Mouse (Mus musculus) hindbrain, embryonic 16.5 days (tissue): ENCODE measurements around the gene Olfr592. TPM values are rescaled to one million over a fixed set of nuclear protein-coding genes. Genes with fewer than 3 reads are reported as not detected.
"Not testable (repeated sequence)": the region's sequence is repeated elsewhere in the genome, so short reads cannot be mapped to it uniquely, and the experiment has no call there.

Experiments used
- ATAC-seq: fragments of 200-750 bp; cut with Nextera tagmentation; 2 replicates; pipeline ENCODE4 v1.8.0; 2017; ENCODE audit warnings: moderate TSS enrichment, moderate library complexity
- H3K27ac ChIP-seq: fragments of 300-500 bp; sonication (generic); 2 replicates; pipeline ENCODE4 v1.5.1; 2014; ENCODE audit warnings: low read depth, mild to moderate bottlenecking, control low read depth, low read length, moderate library complexity
- H3K27me3 ChIP-seq: fragments of 300-500 bp; sonication (generic); replicated peaks from 2 replicates; pipeline ENCODE4 v1.6.1; 2014; ENCODE audit warnings: low read length; ENCODE audit not compliant: control insufficient read depth, insufficient read depth
- H3K36me3 ChIP-seq: fragments of 300-500 bp; sonication (generic); 2 replicates; pipeline ENCODE4 v1.6.1; 2014; ENCODE audit warnings: mild to moderate bottlenecking, low read length, moderate library complexity, mixed read lengths; ENCODE audit not compliant: control insufficient read depth, insufficient read depth
- H3K4me1 ChIP-seq: fragments of 300-500 bp; sonication (generic); 2 replicates; pipeline ENCODE4 v1.6.1; 2014; ENCODE audit warnings: low read depth, low read length; ENCODE audit not compliant: control insufficient read depth, insufficient read depth
- H3K4me2 ChIP-seq: fragments of 300-500 bp; sonication (generic); 2 replicates; pipeline ENCODE4 v1.6.1; 2014; ENCODE audit warnings: mild to moderate bottlenecking, low read length, control low read depth, moderate library complexity
- H3K4me3 ChIP-seq: fragments of 300-500 bp; sonication (generic); 2 replicates; pipeline ENCODE4 v1.5.1; 2014; ENCODE audit warnings: mild to moderate bottlenecking, low read length, control low read depth, moderate library complexity
- H3K9ac ChIP-seq: fragments of 300-500 bp; sonication (generic); 2 replicates; pipeline ENCODE4 v1.6.1; 2014; ENCODE audit warnings: low read depth, mild to moderate bottlenecking, control low read depth, low read length, moderate library complexity
- H3K9me3 ChIP-seq: fragments of 300-500 bp; sonication (generic); 2 replicates; pipeline ENCODE4 v1.6.1; 2014; ENCODE audit warnings: mild to moderate bottlenecking, low read length, moderate library complexity; ENCODE audit not compliant: control insufficient read depth
- WGBS: fragments of 180-500 bp; shearing (Covaris S2); extraction: QIAGEN DNeasy Blood & Tissue Kit; methylation state at CpG from one replicate; pipeline ENCODE4 v1.1.7; 2014; 5-methylcytosine and 5-hydroxymethylcytosine counted together
- polyA plus RNA-seq: library from polyadenylated mRNA; unstranded; fragments of >200 nt; fragmentation: Nextera tagmentation; extraction: Ambion mirVana; gene quantifications from 2 replicates; pipeline ENCODE4 v1.2.1, GENCODE M21; 2015

Olfr592 gene
- polyA plus RNA-seq: not detected in 2 replicates

GRCm38 (mm10) chr7:103184503-103184902, at the start of gene Olfr592:
Gene Olfr592 (plus strand): TSS chr7:103184803.
- not testable (repeated sequence) for H3K36me3 ChIP-seq, H3K4me3 ChIP-seq, H3K9ac ChIP-seq, H3K27me3 ChIP-seq, H3K4me2 ChIP-seq, H3K4me1 ChIP-seq, H3K27ac ChIP-seq, ATAC-seq, H3K9me3 ChIP-seq
- 76% methylated on average over 1 of the region's 1 CpGs for WGBS

- no peak within 1 kb of the TSS for H3K27ac ChIP-seq
- no peaks in the 10 kb centered on the region for H3K36me3 ChIP-seq
- H3K9me3 ChIP-seq: no peaks in the 10 kb centered on the region
- ATAC-seq: no peak
- 81% methylated on average over 1 of the region's 1 CpGs for WGBS
- H3K9ac ChIP-seq: no peak within 1 kb of the TSS
- no peak within 1 kb of the TSS for H3K4me2 ChIP-seq
- no peak within 1 kb of the TSS for H3K4me3 ChIP-seq
- no peaks in the 10 kb centered on the region for H3K4me1 ChIP-seq
- no peaks in the 10 kb centered on the region for H3K27me3 ChIP-seq
These were observed 44.0 kb upstream of the Olfr592 start, which contains the start of gene Olfr588-ps1 for GRCm38 (mm10) chr7:103140579-103140978. Gene Olfr588-ps1 (plus strand): TSS chr7:103140879.

GRCm38 (mm10) chr7:103156256-103156655, 28.3 kb upstream of the Olfr592 start, which contains the start of gene Olfr589:
Gene Olfr589 (minus strand): TSS chr7:103156356.
- H3K4me3 ChIP-seq: no peak within 1 kb of the TSS
- H3K4me1 ChIP-seq: no peaks in the 10 kb centered on the region
- no peak for ATAC-seq
- no peak within 1 kb of the TSS for H3K27ac ChIP-seq
- H3K4me2 ChIP-seq: no peak within 1 kb of the TSS
- H3K36me3 ChIP-seq: no peaks in the 10 kb centered on the region
- H3K27me3 ChIP-seq: no peaks in the 10 kb centered on the region
- no peaks in the 10 kb centered on the region for H3K9me3 ChIP-seq
- 65% methylated on average over 2 of the region's 2 CpGs for WGBS
- no peak within 1 kb of the TSS for H3K9ac ChIP-seq

DNA sequence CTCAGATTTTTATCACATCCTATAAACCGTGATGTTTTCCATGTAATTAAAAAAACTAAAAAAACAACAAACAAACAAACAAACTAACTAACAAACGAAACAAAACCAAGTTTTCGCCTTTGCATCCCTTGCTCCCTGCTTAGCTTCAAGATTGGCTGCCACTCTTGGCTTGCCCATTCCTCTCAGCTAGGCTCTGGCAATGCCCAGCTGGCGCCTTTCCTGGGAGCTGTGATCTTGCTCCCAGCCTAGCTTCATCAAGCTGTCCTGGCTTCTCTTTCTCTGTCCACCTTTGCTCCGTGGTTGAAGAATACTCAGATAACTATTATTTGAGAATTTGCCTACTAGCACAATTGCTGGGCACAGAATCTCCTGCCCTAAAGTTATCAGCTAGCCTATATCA, 14.9 kb upstream of the Olfr592 start:
- Histone ChIP-seq H3K9ac (no peak overlapping the region), H3K36me3 (no peaks in the 10 kb centered on the region), H3K9me3 (no peaks in the 10 kb centered on the region; the same call in 1 of the 2 replicates), H3K27me3 (no peaks in the 10 kb centered on the region), H3K4me2 (no peak overlapping the region), H3K4me3 (no peak overlapping the region), H3K4me1 (no peaks in the 10 kb centered on the region), H3K27ac (no peak overlapping the region)
- 72% methylated on average over 5 of the region's 5 CpGs for WGBS
- ATAC-seq: no peak

DNA sequence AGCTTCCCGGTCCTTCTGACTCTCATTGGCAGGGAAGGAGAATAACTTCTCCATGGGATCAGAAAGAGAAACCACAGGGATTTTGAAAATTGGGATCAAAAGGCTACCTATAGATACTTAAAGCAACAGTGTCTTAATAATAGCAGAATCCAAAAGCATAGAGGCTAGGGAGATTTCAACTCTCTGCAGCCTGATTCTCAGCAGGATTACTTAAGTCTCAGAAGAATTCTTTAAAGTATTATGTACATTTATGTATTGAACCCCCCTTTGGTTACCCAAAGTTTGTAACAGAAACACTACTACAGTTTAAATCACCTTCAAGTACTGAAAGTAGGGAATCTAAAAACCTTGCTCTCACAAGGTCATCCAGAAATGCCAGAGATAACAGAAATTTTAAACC, 6.4 kb upstream of the Olfr592 start, which contains the start of gene Olfr591:
Olfr591 (minus strand) TSS at position 101 of the 400 bp plus-strand sequence.
- H3K27ac ChIP-seq: no peak within 1 kb of the TSS
- ATAC-seq: no peak
- H3K9ac ChIP-seq: no peak within 1 kb of the TSS
- WGBS: 74% methylated on average over 1 of the region's 1 CpGs
- H3K4me2 ChIP-seq: no peak within 1 kb of the TSS
- H3K36me3 ChIP-seq: no peaks in the 10 kb centered on the region
- H3K4me3 ChIP-seq: no peak within 1 kb of the TSS
- peaks cover 8% of the 10 kb centered on the region for H3K9me3 ChIP-seq
- H3K27me3 ChIP-seq: no peaks in the 10 kb centered on the region
- no peaks in the 10 kb centered on the region for H3K4me1 ChIP-seq

- no peaks in the 10 kb centered on the region for H3K9me3 ChIP-seq
- H3K9ac ChIP-seq: no peak within 1 kb of the TSS
- H3K27ac ChIP-seq: no peak within 1 kb of the TSS
- H3K4me3 ChIP-seq: no peak within 1 kb of the TSS
- no peaks in the 10 kb centered on the region for H3K36me3 ChIP-seq
- WGBS: 83% methylated on average over 1 of the region's 1 CpGs
- no peaks in the 10 kb centered on the region for H3K4me1 ChIP-seq
- ATAC-seq: no peak
- no peaks in the 10 kb centered on the region for H3K27me3 ChIP-seq
- H3K4me2 ChIP-seq: no peak within 1 kb of the TSS
These were observed 27.0 kb downstream of the Olfr592 start, which contains the start of gene Olfr593 for GRCm38 (mm10) chr7:103211562-103211961. Gene Olfr593 (plus strand): TSS chr7:103211862.

DNA sequence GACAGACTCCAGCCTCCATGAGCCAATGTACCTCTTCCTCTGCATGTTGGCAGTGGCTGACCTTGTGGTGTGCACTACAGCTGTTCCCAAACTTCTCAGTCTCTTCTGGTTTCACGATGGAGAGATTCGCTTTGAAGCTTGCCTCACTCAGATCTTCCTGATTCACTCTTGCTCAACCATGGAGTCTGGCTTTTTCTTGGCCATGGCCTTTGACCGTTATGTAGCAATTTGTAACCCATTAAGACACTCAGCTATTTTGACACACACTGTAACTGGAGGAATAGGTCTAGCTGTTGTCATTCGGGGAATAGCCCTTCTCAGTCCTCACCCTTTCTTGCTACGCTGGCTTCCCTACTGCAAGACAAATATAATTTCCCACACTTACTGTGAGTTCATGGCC, 27.4 kb downstream of the Olfr592 start:
- not testable (repeated sequence) for H3K9me3 ChIP-seq, H3K27ac ChIP-seq, H3K4me2 ChIP-seq, H3K9ac ChIP-seq, H3K27me3 ChIP-seq, H3K4me1 ChIP-seq, ATAC-seq, H3K4me3 ChIP-seq, H3K36me3 ChIP-seq
- WGBS: 89% methylated on average over 5 of the region's 5 CpGs

GRCm38 (mm10) chr7:103216696-103217095, 32.1 kb downstream of the Olfr592 start, which contains the start of gene Olfr594:
Gene Olfr594 (plus strand): TSS chr7:103216996.
- Histone ChIP-seq H3K36me3 (no peaks in the 10 kb centered on the region), H3K27me3 (no peaks in the 10 kb centered on the region), H3K9me3 (no peaks in the 10 kb centered on the region), H3K4me2 (no peak within 1 kb of the TSS), H3K4me1 (no peaks in the 10 kb centered on the region), H3K27ac (no peak within 1 kb of the TSS), H3K4me3 (no peak within 1 kb of the TSS), H3K9ac (no peak within 1 kb of the TSS)
- ATAC-seq: no peak
